ENCODE assay signal across 32 mouse cellular contexts in the genomic region with DNA sequence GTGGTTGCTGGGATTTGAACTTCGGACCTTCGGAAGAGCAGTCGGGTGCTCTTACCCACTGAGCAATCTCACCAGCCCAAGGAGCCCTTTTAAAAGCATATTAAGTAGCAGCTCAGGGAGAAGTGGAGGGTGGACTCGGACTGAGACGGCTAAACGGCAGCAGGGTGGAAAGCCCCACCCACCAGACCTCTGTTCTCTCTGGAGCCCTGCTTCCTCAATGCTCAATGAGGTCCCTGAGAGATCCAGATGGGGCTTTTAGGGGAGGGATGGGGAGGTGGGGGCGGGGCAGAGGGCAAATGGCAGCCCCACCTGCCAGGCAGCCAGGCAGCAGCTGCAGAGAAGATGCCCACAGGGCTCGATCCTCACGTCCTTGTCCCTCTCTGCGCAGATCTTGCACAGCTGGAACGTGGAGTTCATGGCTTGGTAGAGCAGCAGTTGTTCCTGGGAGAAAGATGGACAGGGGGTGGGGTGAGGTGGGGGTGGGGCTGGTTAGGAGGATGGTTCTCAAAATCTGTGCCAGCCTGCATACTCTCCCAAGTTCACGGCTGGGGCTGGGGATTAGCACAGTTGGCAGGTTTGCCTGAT. TPM values are rescaled to one million over a fixed set of nuclear protein-coding genes. Genes with fewer than 3 reads are reported as not detected.
DNase-seq lines count a peak whose midpoint lies in the region; ATAC-seq lines count a peak whose summit lies in the region.
"Had no signal": no experiment of that assay in that cellular context is flagged by ENCODE, and none has a peak within 500 bp of the region (broad histone marks: within the 10 kb centered on the region; RNA-seq: fewer than 3 reads in every experiment).

No protein-coding gene starts in this region.

- DNase-seq in thymus, postnatal 0 days (ENCODE audit: low spot score), result peak; percentile 29
- no peak for DNase-seq in thymus, adult 18-20 months
- DNase-seq in cerebellum, adult 11-12 months, result no peak
- DNase-seq: adrenal gland, postnatal 25 days; cerebellum, adult 2 months; cerebellum, postnatal 14 days; gastrocnemius, postnatal 25 days; heart, adult 2 months; heart, postnatal 4 days; layer of hippocampus, postnatal 36 days; lung, adult 18-20 months; lung, postnatal 4 days; right cerebral cortex, postnatal 4 days; thymus, postnatal 14 days had no signal

- peaks cover 6% of the 10 kb centered on the region for H3K4me1 ChIP-seq in hindbrain, embryonic 12.5 days
- H3K4me1 ChIP-seq in hindbrain, embryonic 13.5 days (replicated peaks), result peaks cover 4% of the 10 kb centered on the region
- peaks cover 3% of the 10 kb centered on the region; the same call in 1 of the 2 replicates for H3K4me1 ChIP-seq in midbrain, embryonic 16.5 days (ENCODE audit: control insufficient read depth, insufficient read depth, low read length)

- no peaks in the 10 kb centered on the region for H3K36me3 ChIP-seq in hindbrain, embryonic 12.5 days
- H3K36me3 ChIP-seq in hindbrain, embryonic 13.5 days, result no peaks in the 10 kb centered on the region
- H3K36me3 ChIP-seq in midbrain, embryonic 16.5 days (ENCODE audit: control insufficient read depth, insufficient read depth, low read length), result no peaks in the 10 kb centered on the region
- H3K36me3 ChIP-seq: forebrain, embryonic 10.5 days; forebrain, embryonic 15.5 days; heart, embryonic 12.5 days; liver, embryonic 12.5 days; midbrain, embryonic 12.5 days; neural tube, embryonic 15.5 days had no signal

- H3K27me3 ChIP-seq in hindbrain, embryonic 12.5 days, result peaks cover 6% of the 10 kb centered on the region; the same call in 1 of the 2 replicates
- H3K27me3 ChIP-seq in hindbrain, embryonic 13.5 days, result peaks cover 7% of the 10 kb centered on the region
- H3K27me3 ChIP-seq in midbrain, embryonic 16.5 days (ENCODE audit: control insufficient read depth, insufficient read depth, low read depth, low read length), result 0 out of 2 replicates have a peak, but pooled peaks cover 2% of the 10 kb centered on the region
- H3K27me3 ChIP-seq: forebrain, embryonic 15.5 days had no signal

- H3K9me3 ChIP-seq in hindbrain, embryonic 12.5 days (replicated peaks), result no peaks in the 10 kb centered on the region
- no peaks in the 10 kb centered on the region for H3K9me3 ChIP-seq in hindbrain, embryonic 13.5 days
- no peaks in the 10 kb centered on the region for H3K9me3 ChIP-seq in midbrain, embryonic 16.5 days (replicated peaks; ENCODE audit: control insufficient read depth, low read length, poor library complexity, severe bottlenecking)
- H3K9me3 ChIP-seq: forebrain, embryonic 15.5 days; heart, embryonic 12.5 days; liver, embryonic 12.5 days; midbrain, embryonic 12.5 days; neural tube, embryonic 15.5 days had no signal

- no peak overlapping the region for H3K27ac ChIP-seq in hindbrain, embryonic 12.5 days
- H3K27ac ChIP-seq in hindbrain, embryonic 13.5 days, result no peak overlapping the region
- H3K27ac ChIP-seq in midbrain, embryonic 16.5 days (ENCODE audit: low read length), result no peak overlapping the region
- H3K27ac ChIP-seq: forebrain, embryonic 10.5 days; forebrain, embryonic 15.5 days; heart, adult 2 months; kidney, postnatal 0 days; liver, embryonic 12.5 days; midbrain, embryonic 12.5 days; neural tube, embryonic 15.5 days had no signal

- 0 out of 2 replicates have a peak overlapping the region, but pooled peaks have one; percentile 18 for H3K9ac ChIP-seq in hindbrain, embryonic 12.5 days
- H3K9ac ChIP-seq in hindbrain, embryonic 13.5 days, result no peak overlapping the region
- no peak overlapping the region for H3K9ac ChIP-seq in midbrain, embryonic 16.5 days (ENCODE audit: low read depth, low read length)
- H3K9ac ChIP-seq: forebrain, embryonic 15.5 days; heart, embryonic 12.5 days; liver, embryonic 12.5 days; midbrain, embryonic 12.5 days; neural tube, embryonic 15.5 days had no signal

- WGBS in hindbrain, embryonic 12.5 days, result 33% methylated on average over 12 of the region's 12 CpGs
- WGBS in hindbrain, embryonic 13.5 days, result 39% methylated on average over 12 of the region's 12 CpGs
- 44% methylated on average over 12 of the region's 12 CpGs for WGBS in midbrain, embryonic 16.5 days

- H3K4me3 ChIP-seq in hindbrain, embryonic 12.5 days, result no peak overlapping the region
- H3K4me3 ChIP-seq in hindbrain, embryonic 13.5 days, result no peak overlapping the region
- H3K4me3 ChIP-seq in midbrain, embryonic 16.5 days (ENCODE audit: low read depth, low read length), result no peak overlapping the region
- H3K4me3 ChIP-seq: forebrain, embryonic 10.5 days; forebrain, embryonic 15.5 days; heart, adult 2 months; heart, embryonic 12.5 days; liver, embryonic 12.5 days; megakaryocyte, embryonic 14.5 days; midbrain, embryonic 12.5 days; neural tube, embryonic 15.5 days had no signal

- 0 out of 2 replicates have a peak, but pooled peaks have one; percentile 4 for ATAC-seq in hindbrain, embryonic 12.5 days (ENCODE audit: low FRiP score)
- ATAC-seq in hindbrain, embryonic 13.5 days (ENCODE audit: low FRiP score), result no peak
- ATAC-seq in granulocyte monocyte progenitor cell, adult 5-6 weeks (replicated peaks; ENCODE audit: poor library complexity, severe bottlenecking), result peak; percentile 34
- no peak for ATAC-seq in inflammation-experienced regulatory T-cells, adult 6 months
- no peak for ATAC-seq in midbrain, embryonic 16.5 days
- ATAC-seq: CD4-positive, CD25-positive, alpha-beta regulatory T cell, adult 4 months; forebrain, embryonic 15.5 days; lung, postnatal 0 days had no signal

- no peak overlapping the region for H3K4me2 ChIP-seq in hindbrain, embryonic 12.5 days (replicated peaks)
- no peak overlapping the region for H3K4me2 ChIP-seq in hindbrain, embryonic 13.5 days
- no peak overlapping the region for H3K4me2 ChIP-seq in midbrain, embryonic 16.5 days (ENCODE audit: low read length)
- H3K4me2 ChIP-seq: forebrain, embryonic 15.5 days; heart, embryonic 12.5 days; midbrain, embryonic 12.5 days; neural tube, embryonic 15.5 days had no signal

RNA-seq across cellular contexts. Expression of gene Cblc, which starts 10.6 kb away (rescaled TPM):
- polyA plus RNA-seq in hindbrain, embryonic 12.5 days (2016; fragmentation: Nextera tagmentation; extraction: Ambion mirVana), result 1.0 and 1.3 TPM in 2 replicates
- polyA plus RNA-seq in hindbrain, embryonic 13.5 days (2015; fragmentation: Nextera tagmentation; extraction: Ambion mirVana), result not detected in 2 replicates
- 2.6 and 4.2 TPM in 2 replicates for polyA plus RNA-seq in thymus, postnatal 0 days (2015; fragmentation: Nextera tagmentation; extraction: Ambion mirVana)
- not detected in 2 replicates for total RNA-seq in granulocyte monocyte progenitor cell, adult 5-6 weeks (2014; fragmentation: Nextera tagmentation)
- not detected in 2 replicates for total RNA-seq in granulocyte monocyte progenitor cell, adult 5-6 weeks (2017)
- under 1 TPM in 1 of 3 experiments, not detected in 2; 0.68 TPM for polyA plus RNA-seq in inflammation-experienced regulatory T-cells, adult 6 months (2017; shearing (Covaris generic))
- 0.44 and 0.49 TPM in 2 replicates for polyA plus RNA-seq in midbrain, embryonic 16.5 days (2015; fragmentation: Nextera tagmentation; extraction: Ambion mirVana)
- total RNA-seq: gastrocnemius, adult 18-20 months; gastrocnemius, postnatal 25 days; heart, postnatal 4 days; layer of hippocampus, postnatal 36 days had no signal
- polyA plus RNA-seq: CD4-positive, CD25-positive, alpha-beta regulatory T cell, adult 4 months; cerebellum, adult 2 months; cortical plate, adult 2 months; forebrain, embryonic 15.5 days; frontal cortex, adult 2 months had no signal

RNA-seq across cellular contexts. Expression of gene Bcam, which starts 15.2 kb away (rescaled TPM):
- polyA plus RNA-seq in hindbrain, embryonic 12.5 days (2016; fragmentation: Nextera tagmentation; extraction: Ambion mirVana), result 21.0 and 25.1 TPM in 2 replicates
- polyA plus RNA-seq in hindbrain, embryonic 13.5 days (2015; fragmentation: Nextera tagmentation; extraction: Ambion mirVana), result 8.1 and 10.7 TPM in 2 replicates
- polyA plus RNA-seq in thymus, postnatal 0 days (2015; fragmentation: Nextera tagmentation; extraction: Ambion mirVana), result 29.7 and 30.9 TPM in 2 replicates
- total RNA-seq in granulocyte monocyte progenitor cell, adult 5-6 weeks (2014; fragmentation: Nextera tagmentation), result not detected in 2 replicates
- total RNA-seq in granulocyte monocyte progenitor cell, adult 5-6 weeks (2017), result not detected in 2 replicates
- polyA plus RNA-seq in inflammation-experienced regulatory T-cells, adult 6 months (2017; shearing (Covaris generic)), result 1 to 10 TPM; 1.1 to 2.3 (median 1.2) TPM
- polyA plus RNA-seq in midbrain, embryonic 16.5 days (2015; fragmentation: Nextera tagmentation; extraction: Ambion mirVana), result 10.5 and 14.0 TPM in 2 replicates

RNA-seq across cellular contexts. Expression of gene Nectin2, which starts 35.7 kb away (rescaled TPM):
- 60.8 and 67.1 TPM in 2 replicates for polyA plus RNA-seq in hindbrain, embryonic 12.5 days (2016; fragmentation: Nextera tagmentation; extraction: Ambion mirVana)
- 49.1 and 49.8 TPM in 2 replicates for polyA plus RNA-seq in hindbrain, embryonic 13.5 days (2015; fragmentation: Nextera tagmentation; extraction: Ambion mirVana)
- polyA plus RNA-seq in thymus, postnatal 0 days (2015; fragmentation: Nextera tagmentation; extraction: Ambion mirVana), result 7.0 and 7.1 TPM in 2 replicates
- 1.7 and 2.0 TPM in 2 replicates for total RNA-seq in granulocyte monocyte progenitor cell, adult 5-6 weeks (2014; fragmentation: Nextera tagmentation)
- 1.6 and 1.8 TPM in 2 replicates for total RNA-seq in granulocyte monocyte progenitor cell, adult 5-6 weeks (2017)
- 1 to 10 TPM in 1 of 3 experiments, under 1 TPM in 1, not detected in 1; 0.13 to 1.0 TPM for polyA plus RNA-seq in inflammation-experienced regulatory T-cells, adult 6 months (2017; shearing (Covaris generic))
- polyA plus RNA-seq in midbrain, embryonic 16.5 days (2015; fragmentation: Nextera tagmentation; extraction: Ambion mirVana), result 55.3 and 56.7 TPM in 2 replicates

RNA-seq across cellular contexts. Expression of gene Bcl3, which starts 36.6 kb away (rescaled TPM):
- 1.1 and 2.1 TPM in 2 replicates for polyA plus RNA-seq in hindbrain, embryonic 12.5 days (2016; fragmentation: Nextera tagmentation; extraction: Ambion mirVana)
- 0.60 and 1.5 TPM in 2 replicates for polyA plus RNA-seq in hindbrain, embryonic 13.5 days (2015; fragmentation: Nextera tagmentation; extraction: Ambion mirVana)
- polyA plus RNA-seq in thymus, postnatal 0 days (2015; fragmentation: Nextera tagmentation; extraction: Ambion mirVana), result 9.5 and 13.1 TPM in 2 replicates
- total RNA-seq in granulocyte monocyte progenitor cell, adult 5-6 weeks (2014; fragmentation: Nextera tagmentation), result 7.5 and 8.5 TPM in 2 replicates
- total RNA-seq in granulocyte monocyte progenitor cell, adult 5-6 weeks (2017), result 0.57 and 1.0 TPM in 2 replicates
- polyA plus RNA-seq in inflammation-experienced regulatory T-cells, adult 6 months (2017; shearing (Covaris generic)), result 10 to 100 TPM; 13.6 to 19.9 (median 18.5) TPM
- 0.65 and 1.0 TPM in 2 replicates for polyA plus RNA-seq in midbrain, embryonic 16.5 days (2015; fragmentation: Nextera tagmentation; extraction: Ambion mirVana)

Comparison
In these comparisons a context has a peak if more than half of its experiments do, and no peak if none do; other contexts are left out.
1. ATAC-seq: peak in hindbrain, embryonic 12.5 days (single experiment) and granulocyte monocyte progenitor cell, adult 5-6 weeks (single experiment); none in hindbrain, embryonic 13.5 days (single experiment), inflammation-experienced regulatory T-cells, adult 6 months (single experiment) and midbrain, embryonic 16.5 days (single experiment).